Mouse (Mus musculus) MEL (cell line): ENCODE results near the gene Tcte1.

ENCODE experiments used
- CTCF ChIP-seq, 3 experiments: IDR thresholded peaks in 2 of 3; conservative IDR thresholded peaks in 1 of 3; 2 replicates each; pipeline ENCODE4 v1.5.1; 2011 to 2012; ENCODE audit warnings: low read length in 3 of 3, low read depth in 2 of 3, mild to moderate bottlenecking in 2 of 3, improper control_type of control experiment in 1 of 3, inconsistent platforms in 1 of 3, mixed read lengths in 1 of 3, moderate library complexity in 1 of 3; ENCODE audit not compliant: control insufficient read depth in 1 of 3, insufficient read depth in 1 of 3, poor library complexity in 1 of 3, severe bottlenecking in 1 of 3
- KAT2A ChIP-seq: conservative IDR thresholded peaks from 2 replicates; pipeline ENCODE4 v1.6.1; 2012; ENCODE audit warnings: low read depth, low read length, improper control_type of control experiment, inconsistent platforms
- MXI1 ChIP-seq: IDR thresholded peaks from 2 replicates; pipeline ENCODE4 v1.6.1; 2011; ENCODE audit warnings: mild to moderate bottlenecking, low read depth, low read length, improper control_type of control experiment
- NRF1 ChIP-seq: IDR thresholded peaks from 2 replicates; pipeline ENCODE4 v1.6.1; 2014; ENCODE audit warnings: low read depth, mild to moderate bottlenecking, inconsistent platforms, low read length, improper control_type of control experiment, moderate library complexity; ENCODE audit not compliant: poor library complexity, insufficient read depth, severe bottlenecking
- POLR2A ChIP-seq, 2 experiments: IDR thresholded peaks; 2 replicates each; pipeline ENCODE4 v1.6.1; 2011 to 2012; ENCODE audit warnings: low read length in 2 of 2, mild to moderate bottlenecking in 2 of 2, control low read depth in 1 of 2, improper control_type of control experiment in 1 of 2, low read depth in 1 of 2, moderate library complexity in 1 of 2; ENCODE audit not compliant: control insufficient read depth in 1 of 2, insufficient read depth in 1 of 2, poor library complexity in 1 of 2
- RAD21 ChIP-seq: IDR thresholded peaks from 2 replicates; pipeline ENCODE4 v1.6.1; 2011; ENCODE audit warnings: mild to moderate bottlenecking, low read depth, low read length, improper control_type of control experiment
- TCF12 ChIP-seq: IDR thresholded peaks from 2 replicates; pipeline ENCODE4 v1.6.1; 2014; ENCODE audit warnings: low read depth, mild to moderate bottlenecking, inconsistent platforms, low read length, improper control_type of control experiment, moderate library complexity
- ZKSCAN1 ChIP-seq: IDR thresholded peaks from 2 replicates; pipeline ENCODE4 v1.6.1; 2012; ENCODE audit warnings: low read depth, mild to moderate bottlenecking, inconsistent platforms, low read length, improper control_type of control experiment, moderate library complexity
- ZNF384 ChIP-seq: IDR thresholded peaks from 2 replicates; pipeline ENCODE4 v1.6.1; 2012; ENCODE audit warnings: low read depth, mild to moderate bottlenecking, inconsistent platforms, low read length, improper control_type of control experiment

DNA sequence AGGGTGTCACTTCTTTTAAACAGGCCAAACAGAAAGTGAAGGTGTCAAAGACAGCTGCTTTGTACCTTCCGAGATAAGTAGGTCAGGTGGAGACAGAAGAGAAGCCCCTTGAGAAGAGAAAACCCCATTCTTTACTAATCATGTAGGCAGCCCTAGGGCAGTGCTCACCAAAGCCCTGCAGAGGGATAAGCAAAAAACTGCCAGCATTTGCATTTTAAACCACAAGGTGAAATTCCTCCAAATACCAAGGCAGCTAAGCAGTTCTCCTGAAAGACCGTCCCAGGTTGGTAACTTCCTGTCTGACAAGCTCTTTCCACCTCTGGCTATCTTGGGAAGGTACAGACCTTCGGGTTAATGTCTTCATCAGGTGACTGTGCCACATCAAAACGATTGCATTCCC is 20.9 kb upstream of the Tcte1 start:
- no peak for TF ChIP-seq CTCF (IDR thresholded peaks at IDR 0.05 in 2 of 3, conservative IDR thresholded peaks at IDR 0.05 in 1 of 3; ENCODE audit: control insufficient read depth in 1 of 3, insufficient read depth in 1 of 3, low read depth in 2 of 3, low read length in 3 of 3, poor library complexity in 1 of 3, severe bottlenecking in 1 of 3)
- TF ChIP-seq ZNF384, result no peak
- no peak for TF ChIP-seq KAT2A
- TF ChIP-seq POLR2A (IDR thresholded peaks at IDR 0.05; ENCODE audit: control insufficient read depth in 1 of 2, insufficient read depth in 1 of 2, low read depth in 1 of 2, low read length in 2 of 2, poor library complexity in 1 of 2), result no peak
- TF ChIP-seq NRF1, result no peak
- TF ChIP-seq ZKSCAN1, result no peak
- TF ChIP-seq RAD21, result no peak
- no peak for TF ChIP-seq TCF12
- TF ChIP-seq MXI1, result no peak
